Mouse (Mus musculus) kidney, adult 2 months (tissue): ENCODE measurements around the gene Cacng7.

Experiments used
- CTCF ChIP-seq: fragments of 200-500 bp; conservative IDR thresholded peaks from 2 replicates; pipeline ENCODE4 v1.5.1; 2011; ENCODE audit warnings: low read depth, mild to moderate bottlenecking, control low read depth, low read length, moderate library complexity, mixed read lengths; ENCODE audit not compliant: insufficient read depth, insufficient read length
- POLR2A ChIP-seq: fragments of 200-500 bp; IDR thresholded peaks from one replicate; pipeline ENCODE4 v1.6.1; 2011; ENCODE audit warnings: low read depth, low read length, control low read depth

DNA sequence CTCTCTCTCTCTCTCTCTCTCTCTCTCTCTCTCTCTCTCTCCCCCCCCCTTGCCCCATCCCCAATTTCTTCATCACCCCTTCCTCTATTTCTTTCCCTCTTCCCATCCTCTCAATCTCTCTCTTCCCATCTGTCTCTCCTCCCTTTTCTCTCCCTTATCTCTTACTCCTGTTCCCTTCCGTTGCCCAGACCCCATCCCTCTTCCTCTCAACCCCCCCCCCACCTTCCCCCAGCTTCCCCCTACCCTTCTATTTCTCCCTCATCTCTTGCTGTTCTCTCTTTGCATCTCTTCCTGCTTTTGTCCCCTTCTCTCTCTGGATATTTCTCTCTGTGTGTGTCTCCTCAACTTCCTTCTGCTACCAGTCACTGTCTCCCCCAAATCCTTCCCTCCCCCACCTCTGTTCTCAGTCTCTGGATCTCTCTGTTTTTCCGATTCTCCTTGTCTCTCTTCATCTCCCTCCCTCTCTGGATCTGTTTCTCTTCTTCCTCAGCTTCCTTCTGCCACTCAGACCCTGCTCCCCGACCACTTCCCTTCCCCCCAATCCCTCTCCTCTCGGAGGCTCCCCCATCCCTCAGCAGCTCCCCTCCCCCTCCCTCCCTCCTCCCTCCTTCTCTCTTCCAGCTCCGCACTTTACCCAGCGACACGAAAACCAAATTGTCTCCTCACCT lies 57.8 kb downstream of the Cacng7 start, which contains the start of gene Cacng8:
- TF ChIP-seq POLR2A (no peak), CTCF (no peak)
